8 mouse cellular contexts compared by ENCODE assay signal in the genomic region with DNA sequence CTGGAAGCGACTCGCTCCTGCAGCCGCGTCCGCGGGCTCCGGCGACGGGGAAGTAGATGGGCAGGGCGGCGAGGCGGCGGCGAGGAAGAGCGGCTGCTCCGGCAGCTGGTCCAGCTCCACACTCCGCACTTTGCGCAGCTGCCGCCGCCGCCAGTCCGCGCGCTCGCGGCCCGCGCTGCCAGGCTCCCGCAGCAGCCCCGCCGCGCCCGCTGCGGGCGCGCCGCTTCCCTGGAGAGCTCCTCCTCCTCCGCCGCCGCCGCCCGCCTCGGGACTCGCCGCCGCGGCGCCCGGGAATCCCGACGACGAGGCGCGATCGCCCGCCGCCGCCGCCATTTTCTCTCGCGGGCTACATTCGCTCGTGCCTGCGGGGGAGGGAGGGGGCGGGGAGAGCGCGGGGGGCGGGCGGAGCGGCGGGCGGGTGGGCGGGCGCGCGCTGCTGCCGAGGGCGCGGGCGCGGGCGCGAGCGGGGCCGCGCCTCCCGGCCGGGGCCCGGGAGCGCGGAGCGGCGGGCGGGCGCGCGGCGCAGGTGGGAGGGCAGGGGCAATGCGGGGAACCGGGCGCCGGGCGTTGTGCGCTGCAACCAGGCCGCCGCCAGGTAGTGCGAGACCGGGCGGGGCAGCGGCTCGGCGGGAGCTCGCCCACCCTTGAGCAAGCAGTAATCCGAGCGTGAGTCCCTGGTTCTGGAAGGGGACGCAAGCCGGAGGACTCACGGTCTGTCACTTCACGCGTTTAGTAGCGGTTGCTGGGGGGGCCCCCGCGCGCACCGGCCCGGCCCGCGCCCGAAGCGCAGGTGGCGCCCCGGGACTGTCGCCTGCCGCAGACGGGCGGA. TPM values are rescaled to one million over a fixed set of nuclear protein-coding genes. Genes with fewer than 3 reads are reported as not detected.
DNase-seq lines count a peak whose midpoint lies in the region; ATAC-seq and TF ChIP-seq lines count a peak whose summit lies in the region.

A gene (minus strand): TSS at position 357 of the 829 bp plus-strand sequence.

- TF ChIP-seq POLR2A in bone marrow, adult 2 months (IDR thresholded peaks at IDR 0.05; ENCODE audit: borderline replicate concordance, control insufficient read depth, low read depth, low read length) = peak; percentile 41; the same call in 1 of the 2 replicates

- peak; percentile 49 for ATAC-seq in erythroid progenitor cell, adult 5-6 weeks (replicated peaks; ENCODE audit: low FRiP score, poor library complexity, severe bottlenecking)
- peak; percentile 62 for ATAC-seq in heart, embryonic 14.5 days (ENCODE audit: insufficient number of reproducible peaks, insufficient read depth, low FRiP score, low read depth)
- ATAC-seq in liver, embryonic 14.5 days (ENCODE audit: insufficient read depth) = peak; percentile 78
- ATAC-seq in neural tube, embryonic 12.5 days (ENCODE audit: low FRiP score, low read depth) = peak; percentile 77

- 4% methylated on average over 103 of the region's 136 CpGs for WGBS in bone marrow, adult 2 months
- 0% methylated on average over 78 of the region's 136 CpGs for WGBS in heart, embryonic 14.5 days
- WGBS in liver, embryonic 14.5 days (ENCODE audit: insufficient replicate concordance) = under 1% methylated on average over 95 of the region's 136 CpGs
- WGBS in neural tube, embryonic 12.5 days = under 1% methylated on average over 117 of the region's 136 CpGs

- no peaks in the 10 kb centered on the region for H3K9me3 ChIP-seq in heart, embryonic 14.5 days (ENCODE audit: control insufficient read depth, low read length)
- H3K9me3 ChIP-seq in liver, embryonic 14.5 days (ENCODE audit: control insufficient read depth, low read length) = no peaks in the 10 kb centered on the region
- H3K9me3 ChIP-seq in neural tube, embryonic 12.5 days = no peaks in the 10 kb centered on the region

- H3K9ac ChIP-seq in heart, embryonic 14.5 days (ENCODE audit: low read length) = peak within 1 kb of the TSS; percentile 95
- H3K9ac ChIP-seq in liver, embryonic 14.5 days (replicated peaks) = peak within 1 kb of the TSS; percentile 94
- peak within 1 kb of the TSS; percentile 95 for H3K9ac ChIP-seq in neural tube, embryonic 12.5 days

- TF ChIP-seq CTCF in bone marrow, adult 2 months (IDR thresholded peaks at IDR 0.05; ENCODE audit: control insufficient read depth, insufficient read depth, low read length) = no peak
- TF ChIP-seq CTCF in liver, embryonic 14.5 days (IDR thresholded peaks at IDR 0.05; ENCODE audit: low read depth) = no peak

- no peak for TF ChIP-seq EP300 in liver, embryonic 14.5 days (IDR thresholded peaks at IDR 0.05; ENCODE audit: low read depth)

- H3K36me3 ChIP-seq in heart, embryonic 14.5 days (ENCODE audit: control insufficient read depth, insufficient read depth, low read length) = no peaks in the 10 kb centered on the region
- H3K36me3 ChIP-seq in liver, embryonic 14.5 days (replicated peaks; ENCODE audit: control insufficient read depth, insufficient read depth, low read depth) = no peaks in the 10 kb centered on the region
- H3K36me3 ChIP-seq in neural tube, embryonic 12.5 days = no peaks in the 10 kb centered on the region

- H3K4me1 ChIP-seq in bone marrow, adult 2 months (ENCODE audit: control insufficient read depth, insufficient read depth, low read length) = peaks cover 2% of the 10 kb centered on the region; the same call in 1 of the 2 replicates
- peaks cover 5 to 33% of the 10 kb centered on the region in 2 experiments; a peak in 3 of 4 replicates for H3K4me1 ChIP-seq in heart, embryonic 14.5 days (ENCODE audit: control insufficient read depth in 2 of 2, insufficient read depth in 2 of 2, low read length in 2 of 2)
- H3K4me1 ChIP-seq in liver, embryonic 14.5 days (replicated peaks; ENCODE audit: control insufficient read depth in 2 of 2, insufficient read depth in 2 of 2, low read length in 1 of 2) = peaks cover 18 to 21% of the 10 kb centered on the region in 2 experiments
- H3K4me1 ChIP-seq in neural tube, embryonic 12.5 days = peaks cover 20% of the 10 kb centered on the region; the same call in 1 of the 2 replicates

- DNase-seq in CD4-positive, CD25-positive, alpha-beta regulatory T cell, adult 2 months (ENCODE audit: low read depth, low spot score) = peak; percentile 82
- peak; percentile 83 for DNase-seq in kidney, postnatal 14 days
- DNase-seq in liver, embryonic 14.5 days (ENCODE audit: low read depth in 3 of 3, low spot score in 3 of 3) = peak in 1 of 3 experiments; percentile 46
- DNase-seq in thymus, adult 18-20 months = peak; percentile 59

- peak within 1 kb of the TSS; percentile 92 for H3K4me3 ChIP-seq in bone marrow, adult 2 months (replicated peaks; ENCODE audit: control insufficient read depth, low read depth, low read length)
- H3K4me3 ChIP-seq in heart, embryonic 14.5 days (ENCODE audit: control insufficient read depth in 1 of 2, insufficient read depth in 1 of 2, low read depth in 1 of 2, low read length in 2 of 2) = peak within 1 kb of the TSS; percentile 91 to 98
- peak within 1 kb of the TSS; percentile 87 to 96 for H3K4me3 ChIP-seq in liver, embryonic 14.5 days (ENCODE audit: insufficient read depth in 1 of 2, low read depth in 2 of 2, low read length in 2 of 2)
- H3K4me3 ChIP-seq in neural tube, embryonic 12.5 days = peak within 1 kb of the TSS; percentile 94

- no peaks in the 10 kb centered on the region for H3K27me3 ChIP-seq in heart, embryonic 14.5 days (ENCODE audit: control insufficient read depth, insufficient read depth, low read length)
- peaks cover 8% of the 10 kb centered on the region; the same call in 1 of the 2 replicates for H3K27me3 ChIP-seq in liver, embryonic 14.5 days (ENCODE audit: control insufficient read depth, insufficient read depth, low read length)
- no peaks in the 10 kb centered on the region for H3K27me3 ChIP-seq in neural tube, embryonic 12.5 days (replicated peaks)

- peak within 1 kb of the TSS; percentile 99 for H3K27ac ChIP-seq in bone marrow, adult 2 months (ENCODE audit: control insufficient read depth, insufficient read depth, low read depth, low read length, poor library complexity)
- H3K27ac ChIP-seq in heart, embryonic 14.5 days (replicated peaks in 1 of 2; ENCODE audit: control insufficient read depth in 1 of 2, insufficient read depth in 1 of 2, low read depth in 2 of 2, low read length in 2 of 2) = peak within 1 kb of the TSS; percentile 97
- peak within 1 kb of the TSS; percentile 82 for H3K27ac ChIP-seq in liver, embryonic 14.5 days
- H3K27ac ChIP-seq in neural tube, embryonic 12.5 days = peak within 1 kb of the TSS; percentile 97

- peak within 1 kb of the TSS; percentile 84 for H3K4me2 ChIP-seq in heart, embryonic 14.5 days (ENCODE audit: low read length)
- peak within 1 kb of the TSS; percentile 72 for H3K4me2 ChIP-seq in liver, embryonic 14.5 days (ENCODE audit: low read depth)
- H3K4me2 ChIP-seq in neural tube, embryonic 12.5 days (replicated peaks) = peak within 1 kb of the TSS; percentile 89

RNA-seq across cellular contexts. Expression of the gene that starts here (rescaled TPM):
- polyA plus RNA-seq in bone marrow, adult 2 months (2011; ENCODE audit: insufficient read depth, insufficient read length, low replicate concordance, missing spikeins) = 21.4 and 30.7 TPM in 2 replicates
- total RNA-seq in erythroid progenitor cell, adult 5-6 weeks (2015; ENCODE audit: low replicate concordance) = 75.0 and 104 TPM in 2 replicates
- 124 and 167 TPM in 2 replicates for total RNA-seq in erythroid progenitor cell, adult 5-6 weeks (2017; ENCODE audit: low replicate concordance)
- 15.3 and 15.7 TPM in 2 replicates for polyA plus RNA-seq in heart, embryonic 14.5 days (2014; fragmentation: Nextera tagmentation; extraction: Ambion mirVana)
- polyA plus RNA-seq in liver, embryonic 14.5 days (2012; rRNA removed) = 3.8 and 5.9 TPM in 2 replicates
- polyA plus RNA-seq in liver, embryonic 14.5 days (2014; fragmentation: Nextera tagmentation; extraction: Ambion mirVana) = 13.3 and 14.5 TPM in 2 replicates
- polyA plus RNA-seq in neural tube, embryonic 12.5 days (2016; fragmentation: Nextera tagmentation; extraction: Ambion mirVana) = 13.2 and 14.2 TPM in 2 replicates
